Mouse (Mus musculus) CD4-positive, CD25-positive, alpha-beta regulatory T cell, adult 2 months (primary cell): Measurements from ENCODE around the gene Tgif1.
A peak's percentile ranks its signal among the peaks of the same experiment; 100 is the strongest.

ENCODE experiments used
- DNase-seq: peaks from one replicate; pipeline ENCODE4 v3.0.0-alpha.2; 2012; ENCODE audit warnings: low read depth, low spot score

Gene Tgif1

DNA sequence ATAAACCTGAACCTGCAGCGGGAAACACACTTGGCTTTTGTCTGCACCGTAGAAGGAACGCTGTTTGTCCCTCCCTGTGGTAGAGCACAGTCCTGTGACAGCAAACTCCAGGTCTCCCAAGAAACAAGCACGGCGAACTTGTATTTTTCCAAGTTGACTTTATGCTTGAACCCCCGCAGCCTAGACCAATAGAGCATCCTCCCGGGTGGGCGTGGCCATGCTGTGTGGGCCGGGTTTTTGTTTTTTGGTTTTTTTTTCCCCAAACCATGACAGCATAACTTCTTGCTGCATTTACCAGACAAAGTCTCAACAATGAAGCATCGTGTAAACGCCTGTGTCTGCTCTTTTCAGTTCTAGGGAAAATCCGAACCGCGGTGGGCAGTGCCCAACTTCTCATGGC is 44.5 kb downstream of the Tgif1 start:
- no peak for DNase-seq

- no peak for DNase-seq
These were observed 45.5 kb downstream of the Tgif1 start for GRCm38 (mm10) chr17:70807885-70808284.

GRCm38 (mm10) chr17:70806600-70806999 is 46.7 kb downstream of the Tgif1 start:
- no peak for DNase-seq

GRCm38 (mm10) chr17:70805866-70806265 is 47.5 kb downstream of the Tgif1 start:
- no peak for DNase-seq

DNA sequence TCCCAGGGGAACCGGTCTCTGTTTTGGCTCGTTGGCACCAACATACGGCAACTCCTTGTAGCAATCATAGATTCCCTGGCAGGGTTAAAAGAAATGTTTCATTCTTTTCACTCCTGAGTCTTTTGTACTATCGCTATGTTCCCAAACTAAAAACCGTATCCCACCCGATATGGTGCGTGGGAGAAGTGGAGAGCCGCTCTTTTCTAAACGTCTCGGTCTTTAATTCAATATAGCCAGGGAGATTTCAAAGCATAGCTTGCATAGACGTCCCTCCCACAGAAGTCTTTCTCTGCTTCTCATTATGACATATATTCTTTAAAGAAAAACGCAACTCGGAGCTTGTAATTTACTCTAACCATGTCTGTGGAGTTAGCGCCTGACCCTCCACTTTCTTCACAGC is 51.3 kb downstream of the Tgif1 start:
- DNase-seq, result no peak

- no peak for DNase-seq
These were observed 54.1 kb downstream of the Tgif1 start for GRCm38 (mm10) chr17:70799266-70799665.

GRCm38 (mm10) chr17:70797773-70798045 is 55.6 kb downstream of the Tgif1 start:
- DNase-seq, result no peak

DNA sequence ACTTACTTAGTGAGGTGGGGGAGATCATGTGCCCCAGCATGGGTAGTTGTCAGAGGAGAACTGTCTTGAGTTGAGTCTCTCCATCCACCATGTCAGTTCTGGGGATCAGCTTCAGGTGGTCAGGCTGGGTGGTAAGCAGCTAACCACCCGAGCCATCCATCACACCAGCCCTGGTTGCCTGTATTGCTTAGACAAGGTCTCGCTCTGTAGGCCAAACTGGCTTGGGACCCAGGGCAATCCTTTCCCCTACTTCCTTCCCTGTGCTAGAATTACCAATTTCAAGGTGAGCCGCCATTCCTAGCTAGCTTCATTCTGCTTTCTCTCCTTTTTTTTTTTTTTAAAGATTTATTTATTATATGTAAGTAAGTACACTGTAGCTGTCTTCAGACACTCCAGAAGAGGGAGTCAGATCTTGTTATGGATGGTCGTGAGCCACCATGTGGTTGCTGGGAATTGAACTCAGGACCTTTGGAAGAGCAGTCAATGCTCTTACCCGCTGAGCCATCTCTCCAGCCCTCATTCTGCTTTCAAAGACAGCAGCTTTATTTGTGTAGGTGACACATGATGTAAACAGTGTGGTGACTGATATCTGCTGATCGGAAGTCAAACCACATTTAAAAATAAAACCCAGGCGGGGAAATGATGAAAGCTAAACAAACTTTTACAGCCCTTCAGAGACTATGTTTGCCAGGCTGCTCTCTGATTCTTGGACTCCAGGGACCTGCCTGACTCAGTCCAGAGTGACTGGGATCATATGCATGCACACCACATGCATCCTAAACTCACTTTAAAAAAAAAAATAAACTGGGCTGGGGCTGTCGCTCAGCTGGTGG is 56.2 kb downstream of the Tgif1 start:
- peak; percentile 27 for DNase-seq

- DNase-seq, result no peak
These were observed 58.1 kb downstream of the Tgif1 start for GRCm38 (mm10) chr17:70795196-70795595.

GRCm38 (mm10) chr17:70794722-70795121 is 58.6 kb downstream of the Tgif1 start:
- no peak for DNase-seq

DNA sequence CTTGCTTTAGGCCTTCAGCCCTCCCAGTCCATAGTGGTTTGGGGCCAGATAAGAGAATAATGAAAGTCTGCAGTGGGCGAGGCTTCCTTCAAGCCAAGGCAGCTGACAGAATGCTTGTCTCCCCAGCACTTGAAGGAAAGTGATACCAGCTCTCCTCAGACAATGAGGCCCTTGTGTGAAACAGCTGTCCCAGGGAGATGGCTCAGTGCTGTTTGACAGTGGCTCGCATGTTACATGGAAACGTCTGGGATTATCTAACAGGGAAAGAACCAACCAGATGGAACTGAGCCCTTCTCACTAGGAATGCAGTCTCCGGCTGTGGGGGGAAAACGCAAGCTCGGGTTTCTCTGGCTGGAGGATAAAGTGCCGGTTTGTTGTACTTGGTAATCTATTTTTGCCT is 59.1 kb downstream of the Tgif1 start:
- no peak for DNase-seq
